Mouse (Mus musculus) MEL-GATA-1-ER (cell line): ENCODE results near the gene Gm4216.
"Not testable (repeated sequence)": the region's sequence is repeated elsewhere in the genome, so short reads cannot be mapped to it uniquely, and the experiment has no call there.

Experiments
- DNase-seq: peaks from one replicate; pipeline ENCODE4 v3.0.0-alpha.2; 2012; ENCODE audit warnings: low read depth; ENCODE audit errors: extremely low read depth

Gm4216 gene

GRCm38 (mm10) chr7:23019823-23020222 lies at the start of gene Gm4216:
TSS of gene Gm4216 (minus strand) at chr7:23019923.
- DNase-seq, result not testable (repeated sequence)

- not testable (repeated sequence) for DNase-seq
These were observed 47.6 kb upstream of the Gm4216 start, which contains the start of gene Gm8720 for GRCm38 (mm10) chr7:23067356-23067755. TSS of gene Gm8720 (minus strand) at chr7:23067456.

- not testable (repeated sequence) for DNase-seq
These were observed 35.5 kb upstream of the Gm4216 start, which contains the start of gene Vmn1r163 for GRCm38 (mm10) chr7:23055240-23055639. TSS of gene Vmn1r163 (plus strand) at chr7:23055540.

DNA sequence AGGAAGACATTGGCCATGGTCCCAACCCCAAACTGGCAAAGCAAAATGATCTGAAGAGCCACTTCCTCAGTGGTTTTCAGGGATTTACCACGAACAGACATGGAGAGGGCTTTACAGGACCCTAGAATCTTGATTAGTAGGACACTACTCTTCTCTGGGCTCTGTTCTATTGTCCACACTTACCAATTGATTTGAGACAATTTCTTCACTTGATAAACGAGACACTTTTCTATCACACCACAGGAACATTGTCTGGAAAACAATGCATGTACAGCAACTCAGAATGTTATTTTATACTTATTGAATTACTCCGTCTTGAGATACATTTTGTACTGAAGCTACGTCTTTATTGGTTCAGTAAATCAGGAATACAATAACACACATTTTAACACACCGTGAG lies 35.1 kb downstream of the Gm4216 start, which contains the start of gene Gm4214:
Gm4214 (minus strand) TSS at position 101 of the 400 bp plus-strand sequence.
- DNase-seq, result not testable (repeated sequence)
